Mouse (Mus musculus): ENCODE data around the gene Mical2. TPM values are rescaled to one million over a fixed set of nuclear protein-coding genes. Genes with fewer than 3 reads are reported as not detected.

Gene Mical2
- total and polyA plus RNA-seq, 3 experiments, result not detected

DNA sequence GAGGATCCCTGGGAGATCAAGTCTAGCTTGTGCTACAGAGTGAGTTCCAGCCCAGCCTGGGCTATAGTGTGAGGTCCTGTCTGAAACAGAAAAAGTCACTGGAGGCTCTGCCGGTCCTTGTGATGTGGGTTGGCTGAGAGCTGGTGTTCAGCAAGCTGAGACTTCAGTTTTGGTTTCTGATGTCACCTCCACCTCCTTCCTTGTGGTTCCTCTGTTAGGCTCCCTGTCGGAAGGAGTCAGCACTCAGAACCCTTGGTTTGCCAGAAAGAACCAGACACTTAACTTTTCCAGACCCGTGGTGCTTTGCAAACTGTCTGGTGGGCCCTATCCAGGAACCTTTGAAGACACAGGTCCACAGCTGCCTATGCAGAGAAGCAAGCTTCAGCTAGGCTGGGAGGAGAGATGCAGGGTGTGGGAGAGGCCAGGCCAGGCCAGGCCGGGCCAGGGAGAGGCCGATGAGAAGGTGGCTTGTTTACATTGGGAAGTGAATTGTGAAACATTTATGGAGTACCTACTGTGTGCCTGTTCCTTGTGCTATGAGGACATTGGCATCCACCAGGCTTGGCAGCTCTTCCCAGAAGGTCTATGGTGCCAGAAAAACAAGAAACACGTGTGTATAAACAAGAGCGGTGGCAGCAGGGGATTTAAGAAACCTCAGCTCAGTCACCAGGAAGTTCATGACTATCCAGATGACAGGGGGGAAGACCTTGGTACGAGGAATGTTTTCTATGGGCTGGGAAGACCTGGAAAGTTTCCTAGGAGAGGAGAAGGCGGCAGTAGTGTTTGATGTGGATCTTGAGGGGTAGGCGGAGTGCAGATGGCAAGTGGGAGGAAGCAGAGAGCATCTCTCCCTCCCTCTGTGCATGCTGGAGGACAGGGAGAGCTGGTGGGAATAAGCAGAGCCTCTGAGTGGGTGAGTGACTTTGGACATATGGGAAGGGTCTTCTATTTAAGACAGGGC is 13.4 kb downstream of the Mical2 start:
- H3K27me3 ChIP-seq (ENCODE audit: control insufficient read depth in 1 of 2, insufficient read depth in 2 of 2, low read length in 2 of 2), result no peaks in the 10 kb centered on the region
- H3K4me1 ChIP-seq (ENCODE audit: control insufficient read depth in 1 of 2, insufficient read depth in 2 of 2, low read length in 2 of 2), result no peaks in the 10 kb centered on the region
- no peak overlapping the region for H3K4me3 ChIP-seq (ENCODE audit: control insufficient read depth in 1 of 2, insufficient read depth in 1 of 2, low read depth in 2 of 2, low read length in 2 of 2)
- H3K79me2 ChIP-seq (ENCODE audit: control insufficient read depth, insufficient read depth, low read length, poor library complexity), result no peaks in the 10 kb centered on the region
- H3K9me3 ChIP-seq (replicated peaks; ENCODE audit: insufficient read depth, low read length), result no peaks in the 10 kb centered on the region
- TF ChIP-seq TBP (IDR thresholded peaks at IDR 0.05; ENCODE audit: low read depth, low read length) (no peak), TCF12 (IDR thresholded peaks at IDR 0.05; ENCODE audit: low read depth, low read length) (no peak), TAL1 (IDR thresholded peaks at IDR 0.05; ENCODE audit: low read length) (no peak), POLR2AphosphoS5 (IDR thresholded peaks at IDR 0.05; ENCODE audit: borderline replicate concordance, low read depth, low read length) (no peak), MYC (IDR thresholded peaks at IDR 0.05; ENCODE audit: low read depth, low read length) (no peak), MAX (IDR thresholded peaks at IDR 0.05; ENCODE audit: low read length) (no peak), ZMIZ1 (IDR thresholded peaks at IDR 0.05; ENCODE audit: low read depth, low read length) (no peak), ELF1 (IDR thresholded peaks at IDR 0.05; ENCODE audit: low read depth, low read length) (no peak), MAZ (IDR thresholded peaks at IDR 0.05; ENCODE audit: low read depth, low read length) (no peak), EP300 (IDR thresholded peaks at IDR 0.05; ENCODE audit: low read depth in 1 of 2, low read length in 2 of 2) (no peak), ZNF384 (IDR thresholded peaks at IDR 0.05; ENCODE audit: low read depth, low read length) (no peak), MXI1 (IDR thresholded peaks at IDR 0.05; ENCODE audit: low read depth, low read length) (no peak), ZC3H11A (IDR thresholded peaks at IDR 0.05; ENCODE audit: low read depth, low read length) (no peak), JUND (IDR thresholded peaks at IDR 0.05; ENCODE audit: low read depth, low read length) (no peak), GATA1 (IDR thresholded peaks at IDR 0.05; ENCODE audit: low read depth, low read length) (no peak), NRF1 (IDR thresholded peaks at IDR 0.05; ENCODE audit: insufficient read depth, low read depth, low read length, poor library complexity, severe bottlenecking) (no peak), SIN3A (IDR thresholded peaks at IDR 0.05; ENCODE audit: low read length) (no peak), POLR2AphosphoS2 (IDR thresholded peaks at IDR 0.05; ENCODE audit: low read length) (no peak)
- no peak overlapping the region for H3K9ac ChIP-seq (ENCODE audit: control insufficient read depth, low read depth, low read length, poor library complexity, severe bottlenecking)
- no peaks in the 10 kb centered on the region for H3K36me3 ChIP-seq (ENCODE audit: control insufficient read depth in 1 of 2, insufficient read depth in 2 of 2, low read length in 2 of 2)
- no peak for DNase-seq (ENCODE audit: low read depth, low spot score)
- no peak overlapping the region for H3K27ac ChIP-seq (ENCODE audit: control insufficient read depth, low read depth, low read length)

DNA sequence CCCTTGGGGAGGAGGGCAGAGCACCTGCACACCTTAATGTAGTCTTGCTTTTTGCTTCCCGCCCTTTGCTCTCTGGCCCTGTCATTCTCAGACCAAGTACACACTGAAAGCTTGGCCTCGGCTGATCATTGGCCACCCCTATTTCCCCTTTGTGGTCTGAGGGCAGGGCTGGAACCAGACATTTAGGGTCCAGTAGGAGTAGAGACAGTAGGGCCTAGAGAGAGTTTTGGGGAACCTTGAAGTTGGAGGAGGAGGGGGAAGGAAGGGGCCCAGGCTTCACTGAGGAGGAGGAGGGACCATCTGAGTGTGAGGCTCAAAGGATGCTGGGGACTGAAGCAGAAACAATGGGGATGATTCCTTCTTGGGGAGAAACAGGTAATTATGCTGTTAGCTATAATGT is 15.1 kb downstream of the Mical2 start:
- no peaks in the 10 kb centered on the region for H3K27me3 ChIP-seq (ENCODE audit: control insufficient read depth in 1 of 2, insufficient read depth in 2 of 2, low read length in 2 of 2)
- no peaks in the 10 kb centered on the region for H3K9me3 ChIP-seq (replicated peaks; ENCODE audit: insufficient read depth, low read length)
- H3K4me3 ChIP-seq (ENCODE audit: control insufficient read depth in 1 of 2, insufficient read depth in 1 of 2, low read depth in 2 of 2, low read length in 2 of 2), result no peak overlapping the region
- H3K79me2 ChIP-seq (ENCODE audit: control insufficient read depth, insufficient read depth, low read length, poor library complexity), result no peaks in the 10 kb centered on the region
- H3K4me1 ChIP-seq (ENCODE audit: control insufficient read depth in 1 of 2, insufficient read depth in 2 of 2, low read length in 2 of 2), result no peaks in the 10 kb centered on the region
- H3K36me3 ChIP-seq (ENCODE audit: control insufficient read depth in 1 of 2, insufficient read depth in 2 of 2, low read length in 2 of 2), result no peaks in the 10 kb centered on the region
- no peak overlapping the region for H3K27ac ChIP-seq (ENCODE audit: control insufficient read depth, low read depth, low read length)
- TF ChIP-seq ZMIZ1 (IDR thresholded peaks at IDR 0.05; ENCODE audit: low read depth, low read length) (no peak), MYC (IDR thresholded peaks at IDR 0.05; ENCODE audit: low read depth, low read length) (no peak), USF2 (IDR thresholded peaks at IDR 0.05; ENCODE audit: borderline replicate concordance in 1 of 2, insufficient read depth in 1 of 2, low read depth in 1 of 2, low read length in 2 of 2) (no peak), MAZ (IDR thresholded peaks at IDR 0.05; ENCODE audit: low read depth, low read length) (no peak), BHLHE40 (IDR thresholded peaks at IDR 0.05; ENCODE audit: borderline replicate concordance, low read depth, low read length) (no peak)
- no peak for DNase-seq (ENCODE audit: low read depth, low spot score)
- H3K9ac ChIP-seq (ENCODE audit: control insufficient read depth, low read depth, low read length, poor library complexity, severe bottlenecking), result no peak overlapping the region
